Mouse (Mus musculus) heart, adult 2 months (tissue): ENCODE measurements around the gene Esyt3.

ENCODE experiments used
- CTCF ChIP-seq: fragments of 200-600 bp; IDR thresholded peaks from 2 replicates; pipeline ENCODE4 v1.8.1; 2022; ENCODE audit warnings: antibody characterized with exemption, mild to moderate bottlenecking, moderate library complexity
- POLR2A ChIP-seq: fragments of 200-500 bp; IDR thresholded peaks from 2 replicates; pipeline ENCODE4 v1.6.1; 2011; ENCODE audit warnings: mild to moderate bottlenecking, low read depth, low read length, control low read depth; ENCODE audit not compliant: insufficient read depth

DNA sequence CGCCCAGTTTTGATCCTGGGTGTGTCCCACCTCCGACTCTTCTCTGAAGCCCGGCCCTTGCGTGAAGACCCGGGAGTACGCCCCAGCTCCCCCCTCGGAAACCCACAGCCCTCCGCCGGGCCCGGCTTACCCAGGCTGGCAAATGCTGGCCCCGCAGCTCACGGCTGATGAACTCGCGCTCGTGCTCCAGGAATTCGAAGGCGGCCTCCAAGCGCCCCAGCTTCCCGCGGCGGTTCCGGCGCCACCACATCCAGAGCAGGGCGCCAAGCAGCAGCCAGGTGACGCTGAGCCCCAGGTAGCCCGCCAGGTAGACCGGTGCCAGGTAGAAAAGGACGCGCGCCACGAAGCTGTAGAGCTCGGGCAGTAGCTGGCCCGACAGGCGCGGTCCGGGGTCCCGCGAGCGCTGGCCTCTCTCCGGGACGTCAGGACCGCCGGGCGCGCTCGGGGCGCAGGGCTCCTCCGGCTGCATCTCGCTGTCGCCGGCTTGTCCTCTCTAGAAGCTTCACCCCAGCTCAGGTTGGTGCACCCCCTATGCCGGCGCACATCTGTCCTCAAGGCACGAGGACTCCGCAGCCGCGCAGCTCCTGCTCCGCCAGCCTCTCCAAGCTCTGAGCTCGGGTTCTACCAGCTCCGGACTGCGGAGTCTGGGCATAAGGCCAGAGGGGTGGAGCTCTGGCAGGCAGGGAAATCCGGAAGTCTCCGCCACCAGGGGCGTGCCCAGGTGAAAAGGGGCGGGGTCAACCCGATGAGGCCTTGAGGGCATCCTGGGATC lies at the start of gene Esyt3:
- TF ChIP-seq CTCF (no peak), POLR2A (no peak)
